Mouse (Mus musculus) midbrain, embryonic 14.5 days (tissue): Measurements from ENCODE around the gene Dnal1. TPM values are rescaled to one million over a fixed set of nuclear protein-coding genes. Genes with fewer than 3 reads are reported as not detected.

ENCODE experiments used
- ATAC-seq: fragments of 200-750 bp; cut with Nextera tagmentation; 2 replicates; pipeline ENCODE4 v1.8.0; 2017; ENCODE audit warnings: moderate number of reproducible peaks, moderate library complexity; ENCODE audit not compliant: low FRiP score, low TSS enrichment
- DNase-seq: peaks from one replicate; pipeline ENCODE4 v3.0.0-alpha.2; 2015
- H3K27ac ChIP-seq: fragments of 300-500 bp; sonication (generic); replicated peaks from 2 replicates; pipeline ENCODE4 v1.5.1; 2014; ENCODE audit warnings: mild to moderate bottlenecking, low read depth, low read length, moderate library complexity
- H3K27me3 ChIP-seq: fragments of 300-500 bp; sonication (generic); 2 replicates; pipeline ENCODE4 v1.6.1; 2014; ENCODE audit warnings: low read length, control low read depth, mixed read lengths; ENCODE audit not compliant: control insufficient read depth, insufficient read depth
- H3K36me3 ChIP-seq: fragments of 300-500 bp; sonication (generic); 2 replicates; pipeline ENCODE4 v1.6.1; 2014; ENCODE audit warnings: low read length, control low read depth; ENCODE audit not compliant: control insufficient read depth, insufficient read depth
- H3K4me1 ChIP-seq: fragments of 300-500 bp; sonication (generic); 2 replicates; pipeline ENCODE4 v1.6.1; 2014; ENCODE audit warnings: mild to moderate bottlenecking, antibody characterized with exemption, low read length, control low read depth; ENCODE audit not compliant: control insufficient read depth, insufficient read depth
- H3K4me2 ChIP-seq: fragments of 300-500 bp; sonication (generic); 2 replicates; pipeline ENCODE4 v1.6.1; 2014; ENCODE audit warnings: mild to moderate bottlenecking, low read length, moderate library complexity
- H3K4me3 ChIP-seq: fragments of 300-500 bp; sonication (generic); replicated peaks from 2 replicates; pipeline ENCODE4 v1.5.1; 2014; ENCODE audit warnings: low read depth, low read length
- H3K9ac ChIP-seq: fragments of 300-500 bp; sonication (generic); replicated peaks from 2 replicates; pipeline ENCODE4 v1.6.1; 2014; ENCODE audit warnings: mild to moderate bottlenecking, low read length, moderate library complexity
- H3K9me3 ChIP-seq: fragments of 300-500 bp; sonication (generic); 2 replicates; pipeline ENCODE4 v1.6.1; 2016; ENCODE audit warnings: low read length, control low read depth, mixed read lengths; ENCODE audit not compliant: control insufficient read depth
- WGBS: fragments of 180-500 bp; shearing (Covaris S2); extraction: QIAGEN DNeasy Blood & Tissue Kit; methylation state at CpG from one replicate; pipeline ENCODE4 v1.1.7; 2014; 5-methylcytosine and 5-hydroxymethylcytosine counted together
- polyA plus RNA-seq: library from polyadenylated mRNA; unstranded; fragments of >200 nt; fragmentation: Nextera tagmentation; extraction: Ambion mirVana; gene quantifications from 2 replicates; pipeline ENCODE4 v1.2.1, GENCODE M21; 2014

Dnal1 gene
- polyA plus RNA-seq, 1 experiment from 2014 or later = 7.8 TPM

- H3K27me3 ChIP-seq = no peaks in the 10 kb centered on the region
- H3K36me3 ChIP-seq = no peaks in the 10 kb centered on the region
- H3K4me3 ChIP-seq = no peak overlapping the region
- no peak overlapping the region; the same call in 1 of the 2 replicates for H3K9ac ChIP-seq
- 53% methylated on average over 8 of the region's 8 CpGs for WGBS
- ATAC-seq = peak; percentile 76
- H3K4me2 ChIP-seq = no peak overlapping the region
- no peaks in the 10 kb centered on the region for H3K9me3 ChIP-seq
- DNase-seq = peak; percentile 80
- H3K4me1 ChIP-seq = peaks cover 30% of the 10 kb centered on the region
- H3K27ac ChIP-seq = peak overlapping the region; percentile 58; the same call in 1 of the 2 replicates
Observed at GRCm38 (mm10) chr12:84180701-84181435, 66.7 kb downstream of the Dnal1 start.

DNA sequence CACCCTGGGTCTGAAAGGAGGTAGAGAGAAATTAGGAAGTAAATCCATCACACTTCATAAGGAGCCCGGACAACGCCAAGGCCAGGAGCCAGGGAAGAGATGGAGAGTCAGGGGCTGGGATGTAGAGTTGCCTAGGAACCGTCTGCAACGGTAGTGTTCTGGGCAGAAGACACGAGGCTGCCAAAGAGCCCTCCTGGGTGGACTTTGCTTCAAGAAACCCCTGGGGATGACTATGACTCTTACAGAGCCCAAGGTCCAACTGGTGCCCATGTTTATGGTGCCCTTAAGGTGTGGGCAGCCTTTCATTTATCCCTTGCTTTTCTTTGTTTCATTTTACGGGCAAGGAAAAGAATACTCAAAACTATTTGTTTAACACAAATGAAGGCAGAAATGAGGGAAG is 67.8 kb downstream of the Dnal1 start:
- no peak for ATAC-seq
- H3K27me3 ChIP-seq = no peaks in the 10 kb centered on the region
- 58% methylated on average over 6 of the region's 6 CpGs for WGBS
- H3K36me3 ChIP-seq = no peaks in the 10 kb centered on the region
- no peak overlapping the region for H3K4me3 ChIP-seq
- peaks cover 19% of the 10 kb centered on the region for H3K4me1 ChIP-seq
- H3K27ac ChIP-seq = peak overlapping the region; percentile 58; the same call in 1 of the 2 replicates
- no peak for DNase-seq
- no peaks in the 10 kb centered on the region for H3K9me3 ChIP-seq
- no peak overlapping the region for H3K4me2 ChIP-seq
- no peak overlapping the region for H3K9ac ChIP-seq

DNA sequence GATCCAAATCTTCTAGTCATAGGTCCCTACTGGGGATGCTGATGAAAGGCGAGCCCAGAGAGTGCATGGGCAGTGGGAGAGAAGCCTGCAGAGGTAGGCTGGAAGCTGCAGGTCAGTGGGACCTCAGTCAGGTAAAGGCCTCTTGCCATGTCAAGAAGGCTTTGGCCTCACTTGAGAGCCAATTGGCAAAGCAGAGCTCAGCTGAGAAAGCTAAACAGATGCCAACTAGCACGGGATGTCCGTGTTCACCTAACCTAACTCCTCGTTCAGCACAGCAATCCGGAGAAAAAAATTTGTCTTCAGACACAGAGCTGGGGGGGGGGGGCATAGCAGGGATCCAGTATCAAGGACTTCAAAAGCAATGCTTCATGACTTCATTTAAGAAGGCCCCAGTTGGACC is 70.8 kb downstream of the Dnal1 start:
- Histone ChIP-seq H3K36me3 (no peaks in the 10 kb centered on the region), H3K4me2 (no peak overlapping the region), H3K27me3 (no peaks in the 10 kb centered on the region), H3K9ac (no peak overlapping the region), H3K4me3 (no peak overlapping the region), H3K9me3 (no peaks in the 10 kb centered on the region), H3K4me1 (peaks cover 30% of the 10 kb centered on the region), H3K27ac (no peak overlapping the region)
- 83% methylated on average over 5 of the region's 5 CpGs for WGBS
- ATAC-seq (no peak), DNase-seq (no peak)

DNA sequence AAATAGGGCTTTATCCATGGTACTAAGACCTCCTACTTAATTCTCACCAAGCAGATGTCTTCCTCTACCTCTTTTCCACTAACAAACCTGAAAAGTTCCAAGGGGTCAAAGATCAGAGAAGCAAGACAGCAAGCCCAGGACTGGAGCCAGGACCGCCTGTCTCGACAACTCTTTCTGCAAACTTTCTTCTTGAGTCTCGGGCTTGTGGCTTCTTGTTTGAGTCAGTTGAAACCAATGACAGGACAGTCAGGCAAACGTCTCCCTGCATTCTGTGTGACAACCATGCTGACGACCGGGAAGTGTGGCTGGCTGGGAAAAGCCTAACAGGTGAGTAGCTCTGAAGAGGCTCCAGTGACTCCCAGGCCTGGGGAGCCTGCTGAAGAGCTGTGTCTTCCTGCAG is 71.4 kb downstream of the Dnal1 start:
- WGBS = 65% methylated on average over 6 of the region's 6 CpGs
- Histone ChIP-seq H3K4me2 (no peak overlapping the region), H3K27ac (no peak overlapping the region), H3K27me3 (no peaks in the 10 kb centered on the region), H3K4me1 (peaks cover 30% of the 10 kb centered on the region), H3K36me3 (no peaks in the 10 kb centered on the region), H3K9me3 (no peaks in the 10 kb centered on the region), H3K4me3 (no peak overlapping the region), H3K9ac (no peak overlapping the region)
- no peak for ATAC-seq
- DNase-seq = no peak

- DNase-seq (no peak), ATAC-seq (no peak)
- Histone ChIP-seq H3K4me2 (no peak overlapping the region), H3K27ac (peak overlapping the region; percentile 45; the same call in 1 of the 2 replicates), H3K4me1 (peaks cover 32% of the 10 kb centered on the region), H3K9me3 (no peaks in the 10 kb centered on the region), H3K27me3 (no peaks in the 10 kb centered on the region), H3K9ac (no peak overlapping the region), H3K4me3 (no peak overlapping the region), H3K36me3 (no peaks in the 10 kb centered on the region)
- 55% methylated on average over 3 of the region's 3 CpGs for WGBS
Observed at GRCm38 (mm10) chr12:84186536-84186935, 72.4 kb downstream of the Dnal1 start.

GRCm38 (mm10) chr12:84186950-84187349 is 72.8 kb downstream of the Dnal1 start:
- Histone ChIP-seq H3K4me1 (peaks cover 36% of the 10 kb centered on the region), H3K36me3 (no peaks in the 10 kb centered on the region), H3K9me3 (no peaks in the 10 kb centered on the region), H3K4me2 (no peak overlapping the region), H3K27ac (peak overlapping the region; percentile 45; the same call in 1 of the 2 replicates), H3K27me3 (no peaks in the 10 kb centered on the region), H3K4me3 (no peak overlapping the region), H3K9ac (no peak overlapping the region)
- ATAC-seq (no peak), DNase-seq (peak; percentile 63)
- 60% methylated on average over 5 of the region's 5 CpGs for WGBS

GRCm38 (mm10) chr12:84187752-84188601 is 73.8 kb downstream of the Dnal1 start:
- Histone ChIP-seq H3K27me3 (no peaks in the 10 kb centered on the region), H3K9me3 (no peaks in the 10 kb centered on the region), H3K4me1 (peaks cover 42% of the 10 kb centered on the region), H3K27ac (no peak overlapping the region), H3K4me2 (no peak overlapping the region), H3K4me3 (no peak overlapping the region), H3K36me3 (no peaks in the 10 kb centered on the region), H3K9ac (no peak overlapping the region)
- DNase-seq (no peak), ATAC-seq (no peak)
- WGBS = 81% methylated on average over 15 of the region's 15 CpGs

GRCm38 (mm10) chr12:84188881-84189444 is 74.8 kb downstream of the Dnal1 start:
- 72% methylated on average over 14 of the region's 14 CpGs for WGBS
- Histone ChIP-seq H3K9ac (no peak overlapping the region), H3K27me3 (no peaks in the 10 kb centered on the region), H3K4me3 (no peak overlapping the region), H3K4me2 (no peak overlapping the region), H3K9me3 (no peaks in the 10 kb centered on the region), H3K4me1 (peaks cover 42% of the 10 kb centered on the region), H3K27ac (no peak overlapping the region), H3K36me3 (no peaks in the 10 kb centered on the region)
- DNase-seq (no peak), ATAC-seq (no peak)
